Mouse (Mus musculus) hindbrain, embryonic 12.5 days (tissue): ENCODE measurements around the gene Leap2. TPM values are rescaled to one million over a fixed set of nuclear protein-coding genes. Genes with fewer than 3 reads are reported as not detected.

Experiments used
- ATAC-seq: fragments of 200-750 bp; cut with Nextera tagmentation; 2 replicates; pipeline ENCODE4 v1.8.0; 2017; ENCODE audit warnings: moderate TSS enrichment; ENCODE audit not compliant: low FRiP score
- H3K27ac ChIP-seq: fragments of 300-500 bp; sonication (generic); 2 replicates; pipeline ENCODE4 v1.5.1; 2016; ENCODE audit warnings: mild to moderate bottlenecking
- H3K27me3 ChIP-seq: fragments of 300-500 bp; sonication (generic); 2 replicates; pipeline ENCODE4 v1.6.1; 2016; ENCODE audit warnings: mild to moderate bottlenecking
- H3K36me3 ChIP-seq: fragments of 300-500 bp; sonication (generic); 2 replicates; pipeline ENCODE4 v1.6.1; 2016; ENCODE audit warnings: mild to moderate bottlenecking
- H3K4me1 ChIP-seq: fragments of 300-500 bp; sonication (generic); 2 replicates; pipeline ENCODE4 v1.6.1; 2016
- H3K4me2 ChIP-seq: fragments of 300-500 bp; sonication (generic); replicated peaks from 2 replicates; pipeline ENCODE4 v1.6.1; 2016; ENCODE audit warnings: mild to moderate bottlenecking
- H3K4me3 ChIP-seq: fragments of 300-500 bp; sonication (generic); 2 replicates; pipeline ENCODE4 v1.5.1; 2016; ENCODE audit warnings: mild to moderate bottlenecking
- H3K9ac ChIP-seq: fragments of 300-500 bp; sonication (generic); 2 replicates; pipeline ENCODE4 v1.6.1; 2016; ENCODE audit warnings: mild to moderate bottlenecking, moderate library complexity
- H3K9me3 ChIP-seq: fragments of 300-500 bp; sonication (generic); replicated peaks from 2 replicates; pipeline ENCODE4 v1.6.1; 2016; ENCODE audit warnings: mild to moderate bottlenecking
- WGBS: fragments of 180-500 bp; shearing (Covaris S2); methylation state at CpG from one replicate; pipeline ENCODE4 v1.1.7; 2016; 5-methylcytosine and 5-hydroxymethylcytosine counted together
- polyA plus RNA-seq: library from polyadenylated mRNA; unstranded; fragments of >200 nt; fragmentation: Nextera tagmentation; extraction: Ambion mirVana; gene quantifications from 2 replicates; pipeline ENCODE4 v1.2.1, GENCODE M21; 2016

Gene Leap2
- not detected in 2 replicates for polyA plus RNA-seq

- Histone ChIP-seq H3K27ac (no peak within 1 kb of the TSS), H3K4me3 (no peak within 1 kb of the TSS), H3K4me2 (no peak within 1 kb of the TSS), H3K4me1 (no peaks in the 10 kb centered on the region), H3K9ac (no peak within 1 kb of the TSS), H3K9me3 (no peaks in the 10 kb centered on the region), H3K36me3 (peaks cover 35% of the 10 kb centered on the region), H3K27me3 (no peaks in the 10 kb centered on the region)
- no peak for ATAC-seq
- WGBS = 93% methylated on average over 4 of the region's 4 CpGs
These were observed at the start of gene Leap2 for GRCm38 (mm10) chr11:53423036-53423435. TSS of gene Leap2 (minus strand) at chr11:53423170.

- H3K27me3 ChIP-seq = peaks cover 73% of the 10 kb centered on the region
These were observed 49.7 kb upstream of the Leap2 start for GRCm38 (mm10) chr11:53472709-53473108.

GRCm38 (mm10) chr11:53469968-53470695 is 47.2 kb upstream of the Leap2 start, which contains the start of gene Gm9837:
TSS of gene Gm9837 (minus strand) at chr11:53470479.
- peak within 1 kb of the TSS; percentile 30 for H3K27ac ChIP-seq
- ATAC-seq = peak; percentile 80
- peaks cover 86% of the 10 kb centered on the region for H3K27me3 ChIP-seq
- WGBS = 2% methylated on average over 29 of the region's 29 CpGs
- H3K4me2 ChIP-seq = peak within 1 kb of the TSS; percentile 45
- H3K4me1 ChIP-seq = peaks cover 25% of the 10 kb centered on the region
- H3K36me3 ChIP-seq = no peaks in the 10 kb centered on the region
- H3K4me3 ChIP-seq = peak within 1 kb of the TSS; percentile 7; the same call in 1 of the 2 replicates
- H3K9me3 ChIP-seq = no peaks in the 10 kb centered on the region
- 0 out of 2 replicates have a peak within 1 kb of the TSS, but pooled peaks have one; percentile 2 for H3K9ac ChIP-seq

More at GRCm38 (mm10) chr11:53472709-53473108, 49.7 kb upstream of the Leap2 start:
- Histone ChIP-seq H3K27ac (no peak overlapping the region), H3K4me1 (peaks cover 28% of the 10 kb centered on the region), H3K9me3 (no peaks in the 10 kb centered on the region), H3K36me3 (no peaks in the 10 kb centered on the region), H3K9ac (no peak overlapping the region), H3K4me3 (no peak overlapping the region), H3K4me2 (no peak overlapping the region)
- ATAC-seq = no peak
- WGBS = 80% methylated on average over 3 of the region's 3 CpGs

DNA sequence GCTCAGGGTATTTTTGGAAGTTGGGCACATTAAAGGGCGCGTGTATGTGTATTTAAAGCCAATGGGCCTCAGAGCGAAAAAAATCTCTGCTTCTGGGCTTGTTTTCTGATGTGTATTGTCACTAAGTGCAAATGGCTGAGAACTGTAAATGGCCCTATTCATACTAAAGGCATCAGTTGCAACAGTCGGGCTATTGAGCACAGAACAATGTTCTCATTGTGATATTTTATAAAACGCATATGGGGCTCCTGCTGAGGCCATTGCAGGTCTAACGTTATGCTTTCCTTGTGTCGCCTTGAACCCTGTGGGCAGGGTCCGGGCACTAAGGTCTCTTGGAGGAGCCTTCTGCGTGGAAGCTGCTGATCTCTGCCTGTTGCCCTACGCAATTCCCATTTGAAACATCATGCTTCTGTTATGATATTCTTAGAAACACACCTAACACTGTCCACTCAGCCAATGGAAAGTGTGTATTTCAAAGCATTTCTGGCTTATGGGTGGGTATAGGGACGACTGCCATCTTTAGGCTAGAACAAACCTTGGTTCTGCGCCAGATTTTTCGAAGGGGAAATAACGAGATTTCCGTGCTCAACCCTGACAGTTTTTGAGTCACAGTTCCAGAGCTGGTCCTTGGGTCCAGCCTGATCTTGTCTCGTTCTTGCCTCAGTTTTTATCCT is 46.5 kb upstream of the Leap2 start:
- no peak overlapping the region for H3K4me3 ChIP-seq
- ATAC-seq = no peak

GRCm38 (mm10) chr11:53466231-53466971 is 43.4 kb upstream of the Leap2 start:
- WGBS = 3% methylated on average over 40 of the region's 40 CpGs
- H3K27ac ChIP-seq = no peak overlapping the region
- ATAC-seq = peak; percentile 21; the same call in 1 of the 2 replicates
- peaks cover 88% of the 10 kb centered on the region for H3K27me3 ChIP-seq
- no peaks in the 10 kb centered on the region for H3K9me3 ChIP-seq
- H3K4me3 ChIP-seq = peak overlapping the region; percentile 26
- peak overlapping the region; percentile 38; the same call in 1 of the 2 replicates for H3K9ac ChIP-seq
- peaks cover 34% of the 10 kb centered on the region for H3K4me1 ChIP-seq
- peak overlapping the region; percentile 51 for H3K4me2 ChIP-seq
- no peaks in the 10 kb centered on the region for H3K36me3 ChIP-seq

More for the DNA sequence above, 46.5 kb upstream of the Leap2 start:
- Histone ChIP-seq H3K4me1 (peaks cover 25% of the 10 kb centered on the region), H3K27ac (peak overlapping the region; percentile 30), H3K9ac (no peak overlapping the region), H3K4me2 (peak overlapping the region; percentile 45; the same call in 1 of the 2 replicates), H3K36me3 (no peaks in the 10 kb centered on the region), H3K27me3 (peaks cover 86% of the 10 kb centered on the region), H3K9me3 (no peaks in the 10 kb centered on the region)
- 29% methylated on average over 16 of the region's 16 CpGs for WGBS

DNA sequence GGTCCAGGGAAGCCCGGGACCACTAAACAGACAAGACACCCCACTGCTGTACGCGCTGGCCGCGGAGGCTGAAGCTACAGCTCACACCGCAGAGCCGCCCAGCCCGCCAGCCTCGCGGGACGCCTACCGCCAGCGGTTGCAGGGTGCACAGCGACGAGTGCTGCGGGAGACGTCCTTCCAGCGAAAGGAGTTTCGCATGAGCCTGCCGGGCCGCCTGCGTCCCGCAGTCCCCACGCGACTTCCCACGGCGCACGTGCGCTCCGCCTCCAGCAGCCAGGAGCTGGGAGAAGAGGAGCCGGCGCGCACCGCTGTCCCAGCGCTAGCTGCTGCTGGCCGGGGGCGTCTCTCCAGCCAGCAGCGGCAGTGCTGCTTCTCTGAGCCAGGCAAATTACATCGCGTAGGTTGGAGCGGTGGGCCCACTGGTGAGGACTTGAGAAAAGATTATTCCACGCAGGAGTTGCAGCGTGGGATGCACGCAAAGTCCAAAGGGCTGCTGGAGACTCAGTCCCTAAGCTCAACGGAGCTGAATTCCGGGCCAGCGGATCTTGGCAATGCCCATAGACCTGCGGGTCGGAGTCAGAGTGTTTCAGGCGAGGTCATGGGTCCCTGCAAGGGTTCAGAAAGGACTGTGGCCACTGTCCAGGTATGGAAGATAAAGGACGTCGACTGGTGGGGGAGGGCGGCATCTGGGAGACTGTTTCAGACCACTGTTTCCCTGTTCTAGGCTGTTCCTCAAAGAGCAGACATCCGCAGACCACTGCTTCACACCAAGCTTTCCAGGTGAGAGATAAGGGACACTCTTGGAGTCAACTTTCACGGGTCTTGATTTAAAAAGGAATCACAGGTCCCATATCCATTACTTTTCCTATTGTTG is 40.8 kb upstream of the Leap2 start:
- no peak for ATAC-seq
- H3K9me3 ChIP-seq = no peaks in the 10 kb centered on the region
- H3K27me3 ChIP-seq = peaks cover 86% of the 10 kb centered on the region
- peak overlapping the region; percentile 34 for H3K4me3 ChIP-seq
- no peaks in the 10 kb centered on the region for H3K36me3 ChIP-seq
- H3K9ac ChIP-seq = peak overlapping the region; percentile 25
- H3K27ac ChIP-seq = no peak overlapping the region
- 6% methylated on average over 55 of the region's 55 CpGs for WGBS
- peaks cover 17% of the 10 kb centered on the region for H3K4me1 ChIP-seq
- peak overlapping the region; percentile 69 for H3K4me2 ChIP-seq

- ATAC-seq = no peak
- Histone ChIP-seq H3K27me3 (peaks cover 89% of the 10 kb centered on the region), H3K9me3 (no peaks in the 10 kb centered on the region), H3K27ac (no peak overlapping the region), H3K4me1 (peaks cover 23% of the 10 kb centered on the region), H3K9ac (no peak overlapping the region), H3K4me2 (no peak overlapping the region), H3K36me3 (no peaks in the 10 kb centered on the region), H3K4me3 (no peak overlapping the region)
- 19% methylated on average over 5 of the region's 5 CpGs for WGBS
These were observed 38.8 kb upstream of the Leap2 start for GRCm38 (mm10) chr11:53461727-53462126.

GRCm38 (mm10) chr11:53460192-53460591 is 37.2 kb upstream of the Leap2 start:
- H3K9ac ChIP-seq = no peak overlapping the region
- H3K36me3 ChIP-seq = no peaks in the 10 kb centered on the region
- peaks cover 86% of the 10 kb centered on the region for H3K27me3 ChIP-seq
- H3K27ac ChIP-seq = no peak overlapping the region
- H3K9me3 ChIP-seq = no peaks in the 10 kb centered on the region
- 83% methylated on average over 3 of the region's 3 CpGs for WGBS
- ATAC-seq = no peak
- peaks cover 17% of the 10 kb centered on the region for H3K4me1 ChIP-seq
- no peak overlapping the region for H3K4me3 ChIP-seq
- no peak overlapping the region for H3K4me2 ChIP-seq

DNA sequence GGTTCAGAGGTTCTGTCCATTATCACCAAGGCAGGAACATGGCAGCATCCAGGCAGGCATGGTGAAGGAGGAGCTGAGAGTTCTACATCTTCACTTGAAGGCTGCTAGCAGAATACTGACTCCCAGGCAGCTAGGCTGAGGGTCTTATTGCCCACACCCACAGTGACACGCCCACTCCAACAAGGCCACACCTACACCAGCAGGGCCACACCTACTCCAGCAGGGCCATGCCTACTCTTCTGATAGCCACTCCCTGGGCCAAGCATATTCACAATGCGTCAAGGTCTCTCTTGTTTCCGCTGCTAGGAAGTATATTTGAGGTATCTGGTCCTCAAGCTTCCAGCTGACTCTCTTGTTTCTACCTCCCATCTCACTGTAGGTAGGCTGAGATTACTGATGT is 36.0 kb upstream of the Leap2 start:
- 65% methylated on average over 3 of the region's 3 CpGs for WGBS
- no peaks in the 10 kb centered on the region for H3K9me3 ChIP-seq
- no peak overlapping the region for H3K9ac ChIP-seq
- ATAC-seq = no peak
- H3K27ac ChIP-seq = no peak overlapping the region
- no peaks in the 10 kb centered on the region for H3K36me3 ChIP-seq
- H3K4me3 ChIP-seq = no peak overlapping the region
- no peak overlapping the region for H3K4me2 ChIP-seq
- H3K4me1 ChIP-seq = peaks cover 17% of the 10 kb centered on the region
- H3K27me3 ChIP-seq = peaks cover 78% of the 10 kb centered on the region

DNA sequence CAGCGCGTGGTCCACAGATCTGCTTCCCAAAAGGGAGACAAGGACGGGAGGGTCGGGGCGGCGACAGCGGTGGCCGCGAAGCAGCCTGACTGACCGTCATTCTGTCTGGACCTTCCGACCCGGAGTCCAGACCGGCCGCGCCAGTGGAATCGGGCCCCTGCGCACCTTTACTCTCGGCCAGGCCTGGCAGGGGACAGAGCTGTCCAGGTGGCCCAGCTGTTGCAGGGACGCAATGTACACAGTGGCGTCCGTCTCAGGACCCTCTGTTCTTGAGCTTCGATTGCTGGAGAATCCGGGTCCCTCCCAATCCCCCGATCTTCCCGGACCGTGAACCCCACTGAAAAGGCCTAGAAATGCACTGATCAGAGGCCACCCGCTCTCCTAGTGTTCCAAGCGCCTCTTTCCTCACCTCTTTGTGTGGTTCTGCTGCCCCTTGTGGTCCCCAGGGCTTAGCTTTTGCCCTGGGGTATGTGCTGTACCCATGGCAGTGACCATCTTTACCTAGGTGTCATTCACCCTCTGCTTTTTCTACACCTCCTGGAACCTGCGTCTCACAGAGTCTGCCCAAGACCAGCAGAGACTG is 34.5 kb upstream of the Leap2 start:
- peaks cover 62% of the 10 kb centered on the region for H3K27me3 ChIP-seq
- peaks cover 7% of the 10 kb centered on the region for H3K4me1 ChIP-seq
- H3K36me3 ChIP-seq = no peaks in the 10 kb centered on the region
- H3K9me3 ChIP-seq = no peaks in the 10 kb centered on the region
- H3K4me3 ChIP-seq = peak overlapping the region; percentile 48
- ATAC-seq = no peak
- no peak overlapping the region for H3K27ac ChIP-seq
- H3K9ac ChIP-seq = peak overlapping the region; percentile 51
- 5% methylated on average over 29 of the region's 29 CpGs for WGBS
- peak overlapping the region; percentile 75 for H3K4me2 ChIP-seq
